Mouse (Mus musculus) kidney, postnatal 4 days (tissue): ENCODE data around the gene Tbx2.

Experiments
- DNase-seq, 2 experiments: peaks; one replicate each; pipeline ENCODE4 v3.0.0; 2021; ENCODE audit warnings: mixed read lengths in 2 of 2

The Tbx2 gene

DNA sequence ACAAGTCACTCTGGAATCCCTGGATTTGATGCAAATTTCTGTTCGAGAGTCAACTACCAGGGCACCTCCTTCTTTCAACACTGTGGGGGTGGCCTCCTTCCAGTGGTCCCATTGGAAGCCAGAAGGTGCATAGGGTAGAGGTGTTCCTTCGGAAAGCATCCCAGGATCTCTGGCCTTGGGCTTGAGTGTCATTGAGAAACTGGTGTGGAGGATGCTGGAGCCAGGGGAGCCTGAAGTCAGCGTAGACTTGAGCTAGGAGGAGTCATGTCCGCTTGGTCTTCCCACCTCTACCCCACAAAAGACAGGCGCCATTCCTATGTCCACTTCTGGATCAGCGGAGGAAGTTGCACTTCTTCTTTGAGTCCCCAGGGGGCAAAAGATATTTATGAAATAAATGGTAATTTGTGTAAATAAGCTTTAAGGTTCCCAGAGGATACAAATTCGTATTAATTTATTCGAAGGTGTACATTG is 8.9 kb downstream of the Tbx2 start:
- DNase-seq: peak in 1 of 2 experiments; percentile 37

DNA sequence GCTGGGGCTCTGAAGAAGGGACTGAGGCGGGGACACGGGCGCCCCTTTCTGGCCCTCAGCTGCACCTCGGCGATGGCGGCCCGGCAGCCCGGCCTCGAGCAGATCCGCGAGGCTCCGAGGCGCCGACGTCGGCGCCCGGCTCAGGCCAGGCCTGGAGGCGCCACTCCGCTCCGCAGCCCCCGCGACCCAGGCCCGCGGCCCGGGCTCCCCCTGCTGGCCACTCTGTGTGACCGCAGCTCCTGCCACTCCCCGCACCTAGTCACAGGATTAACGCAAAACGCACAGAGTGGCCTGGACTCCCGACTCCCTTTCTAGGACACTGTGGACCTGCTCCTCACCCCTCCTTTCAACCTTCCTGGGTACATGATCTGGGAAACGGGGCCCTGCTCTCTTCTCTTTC is 9.6 kb downstream of the Tbx2 start:
- DNase-seq: peak; percentile 85 to 89

DNA sequence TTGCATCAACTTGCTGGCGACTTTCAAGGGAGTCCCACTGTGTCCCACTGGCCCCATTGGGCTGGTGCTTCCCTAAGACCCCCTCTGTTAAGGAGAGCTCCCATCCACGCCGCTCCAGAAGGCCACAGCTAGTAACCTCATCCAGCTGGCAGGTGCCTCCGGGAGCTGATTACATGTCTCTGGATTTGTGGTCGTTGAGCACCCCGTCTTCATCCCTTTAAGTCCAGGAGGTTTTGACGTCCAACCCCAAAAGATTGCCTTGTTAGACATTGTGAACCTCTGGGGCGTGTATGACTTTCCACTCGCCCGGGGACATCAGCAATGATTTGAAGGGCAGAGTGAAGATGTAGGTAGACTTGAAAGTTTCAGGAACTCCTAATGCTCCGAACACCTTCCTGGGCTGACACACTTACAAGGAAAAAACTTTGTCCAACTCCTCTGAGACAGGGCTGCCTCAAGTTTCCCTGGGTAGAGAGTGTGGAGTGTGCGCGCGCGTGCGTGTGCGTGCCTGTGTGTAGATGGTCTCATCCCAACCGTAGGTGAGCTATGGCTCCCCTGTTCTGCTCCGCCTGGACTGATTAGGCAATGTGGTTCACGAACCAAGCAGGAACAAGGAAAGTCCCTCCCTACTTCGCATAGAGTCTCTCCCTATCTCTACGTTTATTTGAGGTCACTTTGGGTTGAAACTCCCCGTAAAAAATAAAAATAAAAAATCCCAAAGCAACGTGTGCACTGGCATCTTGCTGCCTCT is 10.4 kb downstream of the Tbx2 start:
- DNase-seq: peak in 1 of 2 experiments; percentile 44

DNA sequence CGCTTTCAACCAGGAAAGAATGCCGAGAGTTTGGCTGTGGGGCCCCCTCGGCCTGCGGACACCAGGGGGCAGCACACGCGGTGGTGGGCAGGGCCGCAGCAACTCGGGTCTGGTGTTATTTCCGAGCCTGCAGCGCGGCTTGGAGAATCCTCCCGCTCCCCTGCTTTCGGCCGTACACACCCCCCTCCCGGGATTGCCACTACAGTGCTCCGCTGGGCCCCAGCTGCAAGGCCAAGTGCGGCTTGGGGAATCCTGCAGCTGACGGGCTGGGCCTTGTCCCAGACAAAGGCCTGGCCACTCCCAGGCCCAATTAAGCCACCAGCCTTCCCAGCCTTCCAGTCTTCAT is 11.0 kb downstream of the Tbx2 start:
- peak; percentile 89 to 93 for DNase-seq

GRCm38 (mm10) chr11:85844144-85844965 is 12.0 kb downstream of the Tbx2 start:
- peak; percentile 96 for DNase-seq

GRCm38 (mm10) chr11:85844971-85845370 is 12.6 kb downstream of the Tbx2 start:
- DNase-seq: peak in 1 of 2 experiments; percentile 67

GRCm38 (mm10) chr11:85845921-85846320 is 13.6 kb downstream of the Tbx2 start:
- DNase-seq: peak; percentile 74 to 83

DNA sequence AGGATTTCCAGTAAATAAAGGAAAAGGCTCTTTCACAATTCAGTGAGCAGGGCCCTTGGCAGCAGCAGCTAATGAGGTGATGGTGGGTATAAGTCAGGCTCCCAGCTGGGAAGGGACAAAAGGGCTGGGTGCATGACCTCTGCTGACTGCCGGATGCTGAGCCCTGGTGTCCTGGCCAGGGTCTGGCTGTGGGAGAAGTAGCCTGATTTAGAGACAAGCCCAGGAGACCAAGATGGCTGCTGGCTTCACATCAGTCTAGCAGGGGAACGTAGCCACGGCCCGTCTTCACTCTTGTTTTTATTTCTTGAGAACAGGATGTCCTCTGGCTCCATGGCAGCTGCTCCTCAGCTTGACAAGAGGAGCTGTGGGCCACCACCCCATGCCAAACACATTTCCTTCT is 14.2 kb downstream of the Tbx2 start:
- DNase-seq: peak in 1 of 2 experiments; percentile 46

- peak; percentile 70 to 80 for DNase-seq
Measured at GRCm38 (mm10) chr11:85849037-85849436, 16.7 kb downstream of the Tbx2 start.

DNA sequence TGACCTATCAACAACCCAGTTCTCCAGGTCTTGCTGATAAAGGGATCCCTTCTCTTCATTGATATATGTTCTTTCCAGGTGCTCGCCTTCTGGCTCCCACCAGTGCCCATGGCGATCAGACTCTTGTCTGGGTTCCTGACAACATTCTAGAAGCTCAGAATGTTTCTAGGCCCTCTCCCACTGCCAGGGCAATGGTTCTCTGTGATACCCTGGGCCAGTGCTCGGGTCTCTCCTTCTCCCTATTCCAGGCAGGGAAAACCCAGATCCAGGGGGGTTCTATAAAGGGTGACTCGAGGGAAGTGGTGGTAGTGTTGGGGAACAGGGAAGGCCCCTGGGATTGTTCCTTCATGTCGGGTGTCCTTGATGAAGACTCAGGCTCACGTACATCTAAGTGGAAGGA is 17.9 kb downstream of the Tbx2 start, which contains the start of gene Gm11444:
Gene Gm11444, minus strand, starts transcription at position 101 of the 400 bp plus-strand sequence.
- no peak for DNase-seq

- peak; percentile 47 to 61 for DNase-seq
Measured at GRCm38 (mm10) chr11:85850758-85851157, 18.4 kb downstream of the Tbx2 start.

GRCm38 (mm10) chr11:85857997-85858698 is 25.8 kb downstream of the Tbx2 start:
- DNase-seq: no peak

GRCm38 (mm10) chr11:85864363-85864762 is 32.0 kb downstream of the Tbx2 start:
- peak; percentile 51 for DNase-seq

DNA sequence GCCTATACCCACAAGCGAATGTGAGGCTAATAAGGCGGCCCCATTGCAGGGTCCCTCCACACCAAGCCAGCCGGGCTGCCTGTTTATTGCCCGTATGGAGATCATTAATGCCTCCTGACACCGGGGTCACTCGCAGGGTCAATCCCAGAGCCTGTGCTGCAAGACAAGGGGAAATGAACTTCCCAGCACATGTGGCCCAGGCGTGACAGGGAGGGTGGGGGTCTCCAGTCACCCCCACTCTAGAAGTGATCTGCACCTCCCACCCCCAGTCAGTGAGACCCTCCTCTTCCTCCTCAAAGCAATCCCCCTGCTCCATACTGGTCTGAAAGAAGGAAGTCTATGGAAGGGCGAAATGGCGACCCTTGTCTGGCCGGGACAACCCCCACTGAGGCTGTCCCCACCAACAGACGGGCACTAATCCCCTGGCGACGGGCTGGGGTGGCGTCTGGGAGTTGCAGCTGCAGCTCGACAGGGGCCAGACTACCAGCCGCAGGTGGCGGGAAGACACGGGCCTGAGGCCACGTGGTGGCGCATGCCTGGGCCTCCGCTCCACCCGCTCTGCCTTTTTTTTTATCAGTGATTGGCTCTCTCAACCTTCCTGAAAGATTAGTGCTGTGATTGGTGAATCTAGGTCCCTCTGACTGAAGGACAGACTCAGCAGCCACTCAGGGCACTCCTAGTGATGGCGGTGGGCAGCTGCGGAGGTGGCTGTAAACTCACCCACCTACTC is 43.9 kb downstream of the Tbx2 start:
- peak in 1 of 2 experiments; percentile 24 for DNase-seq

DNA sequence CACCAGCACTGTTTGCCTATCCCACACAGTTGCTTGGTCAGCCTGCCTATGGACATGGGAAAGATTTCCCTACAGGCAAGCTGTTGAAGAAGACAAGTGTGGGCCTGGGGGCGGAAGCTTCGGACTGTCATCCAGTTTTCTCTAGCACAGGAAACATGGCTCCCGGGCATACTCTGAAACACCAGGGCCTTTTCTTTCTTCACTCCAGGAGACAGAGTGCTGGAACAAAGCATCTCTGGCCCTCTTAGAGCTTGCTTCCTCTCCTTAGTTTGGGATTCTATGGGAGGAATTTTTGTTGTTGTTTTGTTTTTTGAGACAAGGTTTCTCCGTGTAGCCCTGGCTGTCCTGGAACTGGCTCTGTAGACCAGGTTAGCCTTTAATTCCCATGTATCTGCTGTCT is 52.1 kb downstream of the Tbx2 start:
- no peak for DNase-seq

GRCm38 (mm10) chr11:85885665-85886428 is 53.5 kb downstream of the Tbx2 start, which contains the start of gene Tbx4:
Gene Tbx4, plus strand, starts transcription at chr11:85886422.
- peak in 1 of 2 experiments; percentile 21 for DNase-seq

GRCm38 (mm10) chr11:85886429-85886785 is 54.1 kb downstream of the Tbx2 start:
- peak in 1 of 2 experiments; percentile 16 for DNase-seq

- DNase-seq: no peak
Measured at GRCm38 (mm10) chr11:85887273-85887672, 54.9 kb downstream of the Tbx2 start.

- DNase-seq: no peak
Measured at GRCm38 (mm10) chr11:85887801-85888450, 55.6 kb downstream of the Tbx2 start.

DNA sequence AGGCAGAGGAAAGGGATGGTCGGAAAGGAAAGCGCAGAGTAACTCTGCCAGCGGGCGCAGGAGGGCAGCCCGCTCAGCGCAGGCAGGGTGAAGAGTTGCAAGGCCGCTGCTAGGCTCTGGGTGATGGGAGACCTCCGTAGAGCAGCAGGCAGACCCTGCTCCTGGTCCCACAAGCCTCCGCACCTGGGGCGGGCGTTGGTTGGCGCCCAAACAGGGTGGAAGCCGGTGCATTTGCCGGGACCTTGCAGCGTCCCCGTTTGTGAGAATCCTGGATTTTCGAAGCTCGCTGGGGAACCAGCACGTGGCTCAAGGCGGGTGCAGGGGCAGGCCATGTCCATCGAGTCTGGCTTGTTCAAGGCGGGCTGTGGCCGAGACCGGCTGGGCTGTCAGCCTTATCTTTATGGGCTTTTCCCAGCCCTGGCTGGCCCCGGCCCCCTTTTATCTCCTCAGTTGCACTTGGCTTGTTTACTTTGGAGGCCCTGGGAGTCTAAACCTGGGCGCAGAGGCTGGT is 56.2 kb downstream of the Tbx2 start:
- DNase-seq: peak; percentile 33 to 48
